In the genomic region with DNA sequence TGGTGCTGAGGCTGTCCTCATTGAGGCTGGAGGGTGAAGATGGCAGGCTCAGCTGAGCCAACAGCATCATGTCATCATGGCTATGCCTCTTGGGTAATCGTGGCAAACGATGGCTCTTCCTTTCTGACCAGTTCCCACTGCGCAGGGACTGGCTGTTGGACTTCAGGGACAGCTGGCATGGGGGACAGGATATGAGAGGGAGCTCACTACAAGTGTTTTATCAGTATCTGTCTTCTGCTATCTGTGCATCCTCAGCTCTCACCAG, we compare ENCODE assay signal across 15 mouse cellular contexts. TPM values are rescaled to one million over a fixed set of nuclear protein-coding genes. Genes with fewer than 3 reads are reported as not detected.
A peak's percentile ranks its signal among the peaks of the same experiment; 100 is the strongest.
DNase-seq lines count a peak whose midpoint lies in the region; ATAC-seq and TF ChIP-seq lines count a peak whose summit lies in the region.
"Had no signal": no experiment of that assay in that cellular context is flagged by ENCODE, and none has a peak within 500 bp of the region (broad histone marks: within the 10 kb centered on the region; RNA-seq: fewer than 3 reads in every experiment).

No protein-coding gene starts in this region.

- H3K9me3 ChIP-seq in heart, postnatal 0 days (replicated peaks; ENCODE audit: control insufficient read depth, low read length) = no peaks in the 10 kb centered on the region
- H3K9me3 ChIP-seq in liver, embryonic 13.5 days (replicated peaks) = no peaks in the 10 kb centered on the region
- H3K9me3 ChIP-seq in liver, embryonic 12.5 days (replicated peaks) = no peaks in the 10 kb centered on the region
- H3K9me3 ChIP-seq: midbrain, embryonic 12.5 days had no signal

- H3K27me3 ChIP-seq in heart, postnatal 0 days (ENCODE audit: control insufficient read depth, insufficient read depth, low read length) = no peaks in the 10 kb centered on the region
- no peaks in the 10 kb centered on the region for H3K27me3 ChIP-seq in liver, embryonic 13.5 days
- no peaks in the 10 kb centered on the region for H3K27me3 ChIP-seq in liver, embryonic 12.5 days (replicated peaks)
- H3K27me3 ChIP-seq: midbrain, embryonic 12.5 days had no signal

- H3K9ac ChIP-seq in heart, postnatal 0 days (replicated peaks; ENCODE audit: low read depth, low read length) = no peak overlapping the region
- no peak overlapping the region for H3K9ac ChIP-seq in liver, embryonic 13.5 days
- no peak overlapping the region for H3K9ac ChIP-seq in liver, embryonic 12.5 days
- H3K9ac ChIP-seq: hindbrain, embryonic 14.5 days; midbrain, embryonic 12.5 days had no signal

- intact Hi-C loops in heart, postnatal 14 days (cut with DNase I) = no loop called here

- WGBS in heart, postnatal 0 days = 43% methylated on average over 3 of the region's 3 CpGs
- 52% methylated on average over 3 of the region's 3 CpGs for WGBS in liver, embryonic 13.5 days (ENCODE audit: insufficient replicate concordance)
- 48% methylated on average over 3 of the region's 3 CpGs for WGBS in liver, embryonic 12.5 days (ENCODE audit: insufficient replicate concordance)

- TF ChIP-seq CTCF in heart, postnatal 0 days (IDR thresholded peaks at IDR 0.05; ENCODE audit: low read depth) = no peak

- ATAC-seq in heart, postnatal 0 days (ENCODE audit: insufficient read depth, low read depth) = no peak
- no peak for ATAC-seq in liver, embryonic 13.5 days (ENCODE audit: low read depth)
- ATAC-seq in liver, embryonic 12.5 days = no peak
- ATAC-seq in granulocyte monocyte progenitor cell, adult 5-6 weeks (replicated peaks; ENCODE audit: poor library complexity, severe bottlenecking) = peak; percentile 33; the same call in 1 of the 2 replicates
- peak; percentile 42; the same call in 1 of the 2 replicates for ATAC-seq in megakaryocyte progenitor cell, adult 5-6 weeks (replicated peaks; ENCODE audit: poor library complexity)
- ATAC-seq: activated CD4-positive, CD25-positive, alpha-beta regulatory T cell, adult 4 months had no signal

- H3K4me3 ChIP-seq in heart, postnatal 0 days (ENCODE audit: low read depth, low read length) = no peak overlapping the region
- no peak overlapping the region for H3K4me3 ChIP-seq in liver, embryonic 13.5 days (replicated peaks)
- H3K4me3 ChIP-seq in liver, embryonic 12.5 days = no peak overlapping the region
- H3K4me3 ChIP-seq: midbrain, embryonic 12.5 days had no signal

- no peak for DNase-seq in heart, postnatal 0 days (ENCODE audit: low spot score)
- no peak for DNase-seq in heart, postnatal 14 days
- no peak for DNase-seq in liver, embryonic 13.5 days
- DNase-seq in cerebellum, postnatal 25 days = no peak
- DNase-seq: cerebellum, adult 9-10 months; embryo, embryonic 11 days; layer of hippocampus, adult 9-11 months; right cerebral cortex, postnatal 4 days; thymus, postnatal 36 days had no signal

- peak overlapping the region; percentile 75 for H3K27ac ChIP-seq in heart, postnatal 0 days (ENCODE audit: low read depth)
- 0 out of 2 replicates have a peak overlapping the region, but pooled peaks have one; percentile 14 for H3K27ac ChIP-seq in liver, embryonic 13.5 days
- H3K27ac ChIP-seq in liver, embryonic 12.5 days = no peak overlapping the region
- H3K27ac ChIP-seq: hindbrain, embryonic 14.5 days; midbrain, embryonic 12.5 days had no signal

- H3K4me1 ChIP-seq in heart, postnatal 0 days (ENCODE audit: control insufficient read depth, insufficient read depth) = peaks cover 5% of the 10 kb centered on the region; the same call in 1 of the 2 replicates
- peaks cover 5% of the 10 kb centered on the region for H3K4me1 ChIP-seq in liver, embryonic 13.5 days (replicated peaks)
- no peaks in the 10 kb centered on the region; the same call in 1 of the 2 replicates for H3K4me1 ChIP-seq in liver, embryonic 12.5 days

- no peak overlapping the region for H3K4me2 ChIP-seq in heart, postnatal 0 days (ENCODE audit: low read depth, low read length)
- no peak overlapping the region for H3K4me2 ChIP-seq in liver, embryonic 13.5 days
- no peak overlapping the region for H3K4me2 ChIP-seq in liver, embryonic 12.5 days
- H3K4me2 ChIP-seq: hindbrain, embryonic 14.5 days; midbrain, embryonic 12.5 days had no signal

- TF ChIP-seq EP300 in heart, postnatal 0 days (IDR thresholded peaks at IDR 0.05; ENCODE audit: low read depth) = no peak

- H3K36me3 ChIP-seq in heart, postnatal 0 days (replicated peaks; ENCODE audit: control insufficient read depth, insufficient read depth, low read length) = peaks cover 80% of the 10 kb centered on the region
- peaks cover 39% of the 10 kb centered on the region for H3K36me3 ChIP-seq in liver, embryonic 13.5 days
- peaks cover 66% of the 10 kb centered on the region for H3K36me3 ChIP-seq in liver, embryonic 12.5 days

RNA-seq across cellular contexts. Expression of gene Rpl27a, which starts 23.3 kb away (rescaled TPM):
- total RNA-seq in heart, postnatal 0 days (2014; rRNA removed; ENCODE audit: low replicate concordance) = 267 and 380 TPM in 2 replicates
- polyA plus RNA-seq in heart, postnatal 0 days (2015; fragmentation: Nextera tagmentation; extraction: Ambion mirVana) = 66.4 and 68.8 TPM in 2 replicates
- 100 to 1,000 TPM; 100 to 103 TPM for total RNA-seq in heart, postnatal 14 days (2021)
- 112 and 118 TPM in 2 replicates for polyA plus RNA-seq in liver, embryonic 13.5 days (2015; fragmentation: Nextera tagmentation; extraction: Ambion mirVana)
- 122 and 125 TPM in 2 replicates for polyA plus RNA-seq in liver, embryonic 12.5 days (2016; fragmentation: Nextera tagmentation; extraction: Ambion mirVana)
- 686 and 801 TPM in 2 replicates for total RNA-seq in granulocyte monocyte progenitor cell, adult 5-6 weeks (2014; fragmentation: Nextera tagmentation)
- 939 and 1,342 TPM in 2 replicates for total RNA-seq in granulocyte monocyte progenitor cell, adult 5-6 weeks (2017)
- 616 and 680 TPM in 2 replicates for total RNA-seq in megakaryocyte progenitor cell, adult 5-6 weeks (2015)
- total RNA-seq in megakaryocyte progenitor cell, adult 5-6 weeks (2017) = 869 and 1,010 TPM in 2 replicates

RNA-seq across cellular contexts. Expression of gene Trim66, which starts 34.4 kb away (rescaled TPM):
- 0.08 TPM in 1 of 2 replicates, not detected in the other for total RNA-seq in heart, postnatal 0 days (2014; rRNA removed; ENCODE audit: low replicate concordance)
- not detected in 2 replicates for polyA plus RNA-seq in heart, postnatal 0 days (2015; fragmentation: Nextera tagmentation; extraction: Ambion mirVana)
- total RNA-seq in heart, postnatal 14 days (2021) = under 1 TPM; 0.02 to 0.12 TPM
- polyA plus RNA-seq in liver, embryonic 13.5 days (2015; fragmentation: Nextera tagmentation; extraction: Ambion mirVana) = 0.01 TPM in 2 replicates
- polyA plus RNA-seq in liver, embryonic 12.5 days (2016; fragmentation: Nextera tagmentation; extraction: Ambion mirVana) = 0.04 TPM in 1 of 2 replicates, not detected in the other
- total RNA-seq in granulocyte monocyte progenitor cell, adult 5-6 weeks (2014; fragmentation: Nextera tagmentation) = 0.11 TPM in 1 of 2 replicates, not detected in the other
- total RNA-seq in granulocyte monocyte progenitor cell, adult 5-6 weeks (2017) = 0.09 TPM in 1 of 2 replicates, not detected in the other
- 0.15 and 0.22 TPM in 2 replicates for total RNA-seq in megakaryocyte progenitor cell, adult 5-6 weeks (2015)
- 0.03 TPM in 1 of 2 replicates, not detected in the other for total RNA-seq in megakaryocyte progenitor cell, adult 5-6 weeks (2017)
- polyA plus RNA-seq: activated CD4-positive, CD25-positive, alpha-beta regulatory T cell, adult 4 months had no signal

Comparison
In these comparisons a context has a peak if more than half of its experiments do, and no peak if none do; other contexts are left out.
1. ATAC-seq: peak in granulocyte monocyte progenitor cell, adult 5-6 weeks (single experiment) and megakaryocyte progenitor cell, adult 5-6 weeks (single experiment); none in heart, postnatal 0 days (single experiment), liver, embryonic 13.5 days (single experiment) and liver, embryonic 12.5 days (single experiment).